Mouse (Mus musculus) cerebellum, adult 11 months (tissue): ENCODE measurements around the gene Kif2c.

ENCODE experiments used
- DNase-seq: peaks from one replicate; pipeline ENCODE4 v3.0.0; 2022

Kif2c gene

DNA sequence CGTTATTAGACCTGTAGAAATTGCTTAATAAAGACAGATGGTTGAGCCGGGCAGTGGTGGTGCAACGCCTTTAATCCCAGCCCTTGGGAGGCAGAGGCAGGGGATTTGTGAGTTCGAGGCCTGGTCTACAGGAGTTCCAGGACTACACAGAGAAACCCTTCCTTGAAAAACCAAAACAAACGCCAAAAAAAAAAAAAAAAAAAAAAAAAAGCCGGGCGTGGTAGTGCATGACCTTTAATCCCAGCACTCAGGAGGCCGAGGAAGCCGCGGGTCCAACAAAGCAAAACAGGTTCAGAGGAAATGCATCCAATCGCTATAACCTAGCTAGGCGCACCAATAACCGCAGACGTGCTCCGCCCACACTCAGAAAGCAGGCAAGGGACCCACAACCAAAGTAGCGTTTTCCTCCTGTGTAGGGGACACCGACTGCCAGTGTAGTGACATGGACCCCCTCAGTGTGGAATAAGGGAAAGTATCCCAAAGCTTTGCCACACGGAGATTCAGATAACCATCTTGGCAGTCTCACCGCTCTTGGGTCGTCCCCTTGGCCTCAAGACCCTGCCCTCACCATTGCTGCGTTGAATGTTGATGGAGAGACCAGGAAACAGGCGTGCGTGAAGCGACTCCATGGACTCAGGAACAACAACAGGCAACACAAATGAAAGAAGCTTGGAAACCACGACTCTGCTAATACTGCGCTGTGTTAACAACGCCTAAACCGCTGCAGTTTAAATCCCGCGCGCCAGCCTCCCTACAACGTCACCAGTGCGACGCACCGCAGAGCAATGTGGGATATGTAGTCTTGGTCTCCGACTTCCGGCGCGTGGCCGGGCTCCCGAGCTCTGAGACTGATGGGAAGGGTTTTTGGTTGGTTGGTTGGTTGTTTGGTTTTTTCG, at the start of gene Kif2c:
TSS of gene Kif2c (minus strand) at position 777 of the 896 bp plus-strand sequence.
- DNase-seq = peak; percentile 85

DNA sequence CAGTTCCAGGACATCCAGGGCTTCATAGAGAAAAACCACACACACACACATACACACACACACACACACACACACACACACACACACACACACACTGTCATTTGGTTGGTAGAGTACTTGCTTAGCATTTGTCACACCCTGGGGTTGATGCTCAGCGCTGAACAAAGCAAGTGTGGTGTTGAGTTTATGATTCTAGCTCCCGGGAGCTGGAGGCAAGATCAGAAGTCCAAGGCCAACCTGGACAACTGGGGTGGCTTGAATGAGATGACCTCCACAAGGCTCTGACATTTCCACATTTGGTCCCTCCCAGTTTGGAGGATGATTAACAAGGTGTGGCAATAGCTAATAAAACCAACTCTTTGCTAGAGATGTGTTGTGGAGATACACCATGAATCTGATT, 48.8 kb upstream of the Kif2c start:
- no peak for DNase-seq

DNA sequence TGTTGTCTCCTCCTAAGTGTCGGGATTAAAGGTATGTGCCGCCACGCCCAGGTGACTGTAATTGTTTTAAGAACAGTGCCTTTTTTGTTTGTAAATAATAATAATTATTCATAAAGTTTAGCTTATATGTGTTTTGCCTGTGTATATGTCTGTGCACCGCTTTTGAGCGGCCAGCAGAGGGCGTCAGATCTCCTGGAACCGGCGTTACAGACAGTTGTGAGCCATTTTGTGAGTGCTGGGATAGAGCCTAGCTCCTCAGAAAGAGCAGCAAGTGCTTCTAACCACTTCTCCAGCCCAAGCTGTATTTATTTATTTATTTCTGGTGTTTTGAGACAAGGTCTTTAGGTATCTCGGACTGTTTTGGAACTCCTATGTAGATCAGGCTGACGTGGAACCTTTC, 47.9 kb upstream of the Kif2c start:
- DNase-seq = no peak

DNA sequence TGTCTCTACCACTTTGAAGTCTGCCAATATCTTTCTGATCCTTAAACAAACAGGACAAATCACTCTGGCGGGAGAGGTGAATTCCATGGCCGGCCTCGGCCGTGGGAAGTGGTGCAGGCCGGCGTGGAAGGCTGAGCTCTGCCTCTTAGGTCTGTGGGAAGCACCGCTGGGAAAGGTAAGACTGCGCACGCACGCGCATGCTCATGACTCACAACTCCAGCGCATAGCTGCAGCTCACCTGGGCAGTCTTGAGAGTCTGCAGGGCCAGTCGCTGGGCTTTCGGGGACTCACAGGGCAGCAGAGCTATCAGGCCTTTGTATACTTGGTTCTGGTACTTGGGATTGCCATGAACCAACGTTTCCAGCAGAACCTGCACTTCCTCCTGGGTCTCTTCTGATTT, 47.2 kb upstream of the Kif2c start:
- DNase-seq = no peak

DNA sequence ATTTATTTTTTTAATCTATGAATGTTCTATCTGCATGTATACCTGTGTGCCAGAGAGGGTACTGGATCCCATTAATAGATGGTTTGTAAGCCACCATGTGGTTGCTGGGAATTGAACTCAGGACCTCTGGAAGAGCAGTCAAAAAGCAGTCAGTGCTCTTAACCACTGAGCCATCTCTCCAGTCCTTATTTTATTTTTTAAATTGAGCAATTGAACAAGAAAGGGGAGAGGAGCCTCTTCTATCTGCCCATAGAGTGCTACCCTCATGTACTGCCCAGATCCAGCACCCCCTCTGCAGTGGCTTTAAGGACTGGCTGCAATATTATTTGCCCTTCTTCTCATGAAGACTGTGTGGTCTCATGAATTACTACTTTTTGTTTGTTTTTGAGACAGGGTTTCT, 42.8 kb upstream of the Kif2c start:
- no peak for DNase-seq

DNA sequence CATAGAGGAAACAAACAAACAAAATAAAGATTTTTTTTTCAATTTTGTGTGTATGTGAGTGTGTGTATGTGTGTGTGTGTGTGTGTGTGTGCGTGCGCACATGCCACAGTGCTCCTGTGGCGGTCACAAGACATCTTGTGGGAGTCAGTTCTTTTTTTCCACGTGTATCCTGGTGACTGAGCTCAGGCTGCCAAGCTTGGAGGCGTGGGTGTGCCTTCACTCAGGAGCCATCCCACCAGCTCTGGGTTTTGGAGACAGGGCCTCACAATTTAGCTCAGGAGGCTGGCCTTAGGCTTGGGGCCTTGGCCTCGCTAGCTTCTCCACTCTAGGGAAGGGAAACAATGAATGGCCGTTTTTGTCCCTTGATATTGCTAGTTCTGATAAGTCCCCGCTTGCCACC, 41.7 kb upstream of the Kif2c start:
- no peak for DNase-seq

DNA sequence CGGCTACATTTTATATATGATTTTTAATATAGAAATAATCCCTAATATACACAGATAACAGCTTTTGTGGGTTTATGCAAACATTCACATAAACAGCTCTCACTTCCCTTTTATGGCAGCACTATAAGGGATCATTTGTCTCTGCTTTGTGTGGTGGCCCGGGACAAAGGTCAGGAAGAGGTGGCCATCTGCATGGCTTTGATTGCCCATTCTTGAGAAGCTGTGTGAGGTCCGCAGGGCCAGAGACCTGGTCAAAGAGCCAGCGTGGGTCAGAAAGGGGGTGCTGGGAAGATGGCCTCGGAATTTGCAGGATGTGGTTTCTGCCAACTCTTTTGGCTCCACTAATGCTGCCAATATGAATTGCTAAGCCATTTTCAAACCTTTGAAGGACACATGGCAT, 40.6 kb upstream of the Kif2c start:
- DNase-seq = no peak

DNA sequence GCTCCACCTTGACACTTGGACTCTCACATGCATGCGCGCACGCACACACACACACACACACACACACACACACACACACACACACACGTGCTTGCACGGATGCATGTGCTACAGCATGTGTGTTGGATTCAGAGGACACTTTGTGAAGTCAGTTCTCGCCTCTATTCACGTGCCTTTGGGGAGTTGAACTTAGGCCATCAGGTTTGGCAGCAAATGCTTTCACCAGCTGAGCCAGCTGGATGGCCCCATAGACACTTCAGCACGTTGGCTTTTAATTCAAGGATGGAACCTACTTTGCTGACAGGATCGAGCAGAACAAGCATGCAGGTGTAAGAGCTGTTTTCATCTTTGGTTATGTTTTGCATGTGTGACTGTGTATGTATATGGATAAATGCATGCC, 39.4 kb upstream of the Kif2c start:
- DNase-seq = no peak

DNA sequence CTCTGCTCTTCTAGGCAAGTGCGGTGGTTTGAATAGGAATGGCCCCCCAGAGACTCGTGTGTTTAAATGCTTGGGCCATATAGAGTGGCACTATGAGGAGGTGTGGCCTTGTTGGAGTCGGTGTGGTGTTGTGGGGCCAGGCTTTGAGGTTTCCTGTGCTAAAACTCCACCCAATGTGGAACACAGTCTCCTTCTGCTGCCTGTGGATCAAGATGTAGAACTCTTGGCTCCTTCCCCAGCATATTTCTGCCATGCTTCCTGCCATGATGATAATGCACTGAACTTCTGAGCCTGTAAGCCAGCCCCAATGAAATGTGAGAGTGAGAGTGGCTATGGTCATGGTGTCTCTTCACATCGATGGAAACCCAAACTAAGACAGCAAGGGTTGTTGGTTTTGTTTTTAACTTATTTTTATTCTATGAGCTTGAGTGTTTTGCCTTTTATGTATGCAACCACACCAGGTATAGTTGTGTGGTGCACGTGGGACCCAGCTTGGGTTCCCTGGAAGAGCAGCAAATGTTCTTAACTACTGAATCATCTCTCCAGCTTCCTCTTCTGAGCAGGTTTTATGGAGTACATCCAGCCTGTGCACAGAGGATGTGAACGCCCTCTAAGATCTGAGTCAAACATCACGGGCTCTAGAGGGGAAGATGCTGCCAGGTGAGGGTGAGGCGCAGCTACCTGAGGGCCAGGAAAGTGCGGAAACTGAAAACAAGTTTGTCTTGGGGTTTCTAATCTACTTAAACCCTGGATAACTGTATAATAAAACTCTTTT, 38.5 kb upstream of the Kif2c start:
- no peak for DNase-seq

DNA sequence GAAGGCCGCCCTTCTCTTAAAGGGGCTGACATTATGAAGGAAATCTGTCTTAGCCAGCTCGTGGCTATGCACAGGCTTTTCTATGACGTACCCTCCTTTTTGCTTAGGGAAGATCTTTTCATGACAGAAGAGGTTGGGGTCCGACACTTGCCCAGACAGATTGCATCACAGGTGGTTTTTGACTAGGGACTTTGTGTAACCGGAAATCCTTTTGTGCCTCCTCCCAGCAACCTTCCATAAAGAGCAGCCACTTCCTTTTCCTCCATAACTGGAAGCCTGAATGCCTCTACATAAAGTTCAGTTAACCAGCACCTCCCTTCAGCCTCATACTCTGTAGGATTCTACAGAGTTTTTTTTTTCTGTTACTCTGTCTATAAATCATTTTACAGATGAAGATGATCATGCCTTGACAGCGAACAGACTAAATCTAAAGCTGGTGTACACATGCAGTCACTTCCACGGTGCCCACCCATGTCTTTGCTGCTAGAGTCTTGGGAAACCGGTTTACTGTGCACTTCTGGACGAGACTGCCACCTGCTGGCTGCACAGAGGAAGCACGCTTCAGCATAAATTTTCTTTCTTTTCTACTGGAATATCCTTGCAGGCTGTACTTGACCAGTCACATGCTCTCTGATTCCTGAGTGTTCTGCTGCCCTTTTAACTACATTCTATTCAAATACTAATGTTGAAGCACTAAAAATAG, 36.2 kb upstream of the Kif2c start:
- peak; percentile 14 for DNase-seq

DNA sequence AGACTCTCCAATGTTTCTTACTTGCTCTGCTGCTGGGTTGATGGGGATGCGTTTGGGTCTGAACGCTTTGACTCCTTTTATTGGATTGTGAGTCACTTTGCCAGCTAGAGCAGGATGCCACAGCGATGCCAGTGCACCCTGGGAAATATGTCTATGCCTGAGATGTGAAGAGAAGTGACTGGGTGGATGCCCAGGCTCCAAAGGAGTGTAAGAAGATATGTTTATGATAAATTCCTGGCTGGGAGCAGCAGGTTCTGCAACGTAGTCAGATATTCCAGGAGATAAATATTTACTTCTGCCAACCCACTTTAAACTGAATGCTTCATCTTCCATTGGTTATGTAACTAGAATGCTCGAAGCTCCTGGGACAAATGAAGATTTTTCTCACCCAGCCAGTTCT, 34.6 kb upstream of the Kif2c start:
- no peak for DNase-seq

DNA sequence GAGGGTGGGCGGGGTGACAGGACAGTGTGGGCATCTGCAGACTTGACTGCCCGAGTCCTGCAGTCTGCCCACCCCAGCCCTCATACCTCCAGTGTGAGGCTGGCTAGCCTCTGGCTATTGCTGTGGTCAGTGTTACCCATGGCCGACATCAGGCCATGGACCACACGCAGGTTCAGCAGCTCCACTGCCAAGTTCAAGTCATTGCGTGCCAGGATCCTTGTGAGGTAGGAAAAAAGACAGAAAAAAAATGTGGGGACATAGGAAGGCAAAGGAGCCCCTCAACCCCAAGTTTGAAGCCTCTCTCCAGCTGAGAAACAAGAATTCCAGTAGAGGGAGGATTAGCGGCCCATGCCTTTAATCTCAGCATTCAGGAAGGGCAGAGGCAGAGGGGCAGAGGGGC, 31.8 kb upstream of the Kif2c start:
- no peak for DNase-seq

DNA sequence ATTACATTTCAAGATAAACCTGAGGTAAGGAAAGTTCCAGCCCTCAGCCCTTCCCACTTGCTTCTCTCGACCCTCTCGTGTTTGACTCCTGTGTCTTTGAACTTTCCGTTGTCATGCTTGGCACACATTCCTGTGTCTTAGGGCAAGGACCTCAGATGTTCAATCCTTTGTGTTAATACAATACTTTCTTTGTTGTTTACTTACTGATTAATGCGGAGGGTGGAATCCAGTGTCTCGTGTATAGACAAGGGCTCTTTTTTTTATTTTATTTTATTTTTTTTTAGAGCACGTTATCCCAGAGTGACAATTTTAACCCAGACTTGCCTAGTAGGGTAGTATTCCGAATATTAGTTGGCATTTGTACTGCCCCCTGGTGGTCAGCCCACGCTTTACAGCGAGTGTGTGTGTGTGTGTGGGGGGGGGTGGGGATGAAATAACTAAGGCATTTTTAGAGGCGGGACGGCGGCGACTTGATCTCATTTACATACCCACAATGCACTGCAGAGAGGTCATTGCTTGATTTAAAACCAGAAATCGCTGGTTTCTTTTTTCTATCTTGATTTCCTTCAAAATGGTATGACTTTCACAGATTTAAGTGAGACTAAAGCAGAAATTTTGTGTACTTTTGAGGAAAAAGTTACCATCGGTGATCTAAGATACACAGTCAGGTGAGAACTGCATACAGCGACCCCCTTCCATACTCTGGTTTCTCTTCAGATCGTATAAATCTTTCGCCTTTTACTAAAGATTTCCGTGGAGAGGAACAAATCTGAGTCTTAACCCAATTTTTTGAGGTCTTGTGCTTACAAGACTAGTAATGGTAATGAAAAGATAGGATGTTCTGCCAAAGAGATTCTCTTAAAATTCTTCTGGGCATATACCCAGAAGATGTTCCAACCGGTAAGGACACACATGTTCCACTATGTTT, 28.0 kb upstream of the Kif2c start:
- peak; percentile 42 for DNase-seq

DNA sequence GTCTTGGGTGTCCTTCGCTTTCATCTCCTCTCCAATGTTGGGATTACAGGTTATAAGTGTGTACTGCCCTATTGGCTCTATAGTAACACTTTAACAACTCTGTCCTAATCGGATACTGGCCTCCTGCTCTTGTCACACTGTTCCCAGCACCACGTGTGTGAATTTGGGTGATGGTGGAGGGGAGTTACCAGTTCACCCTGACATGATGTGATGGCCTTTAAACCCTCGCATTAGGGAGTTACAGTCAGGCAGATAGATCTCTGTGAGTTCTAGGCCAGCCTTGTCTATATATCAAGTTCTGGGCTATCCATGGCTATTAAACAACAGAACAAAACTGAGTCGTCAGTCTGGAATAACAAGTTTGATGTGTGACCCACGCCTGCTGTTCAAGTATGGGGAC, 27.2 kb upstream of the Kif2c start:
- DNase-seq = no peak

DNA sequence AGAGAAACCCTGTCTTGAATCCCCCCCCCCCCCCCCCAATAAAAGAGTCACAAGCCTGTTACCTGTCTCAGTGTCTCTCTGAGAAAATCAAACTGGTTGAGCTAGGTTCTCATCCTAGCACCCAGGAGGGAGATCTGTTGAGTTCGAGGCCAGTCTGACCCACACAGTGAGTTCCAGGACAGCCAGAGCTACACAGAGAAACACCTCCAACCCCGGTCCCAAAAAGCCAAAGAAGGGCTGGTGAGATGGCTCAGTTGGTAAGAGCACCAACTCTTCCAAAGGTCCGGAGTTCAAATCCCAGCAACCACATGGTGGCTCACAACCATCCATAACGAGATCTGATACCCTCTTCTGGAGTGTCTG, 20.5 kb upstream of the Kif2c start:
- no peak for DNase-seq

DNA sequence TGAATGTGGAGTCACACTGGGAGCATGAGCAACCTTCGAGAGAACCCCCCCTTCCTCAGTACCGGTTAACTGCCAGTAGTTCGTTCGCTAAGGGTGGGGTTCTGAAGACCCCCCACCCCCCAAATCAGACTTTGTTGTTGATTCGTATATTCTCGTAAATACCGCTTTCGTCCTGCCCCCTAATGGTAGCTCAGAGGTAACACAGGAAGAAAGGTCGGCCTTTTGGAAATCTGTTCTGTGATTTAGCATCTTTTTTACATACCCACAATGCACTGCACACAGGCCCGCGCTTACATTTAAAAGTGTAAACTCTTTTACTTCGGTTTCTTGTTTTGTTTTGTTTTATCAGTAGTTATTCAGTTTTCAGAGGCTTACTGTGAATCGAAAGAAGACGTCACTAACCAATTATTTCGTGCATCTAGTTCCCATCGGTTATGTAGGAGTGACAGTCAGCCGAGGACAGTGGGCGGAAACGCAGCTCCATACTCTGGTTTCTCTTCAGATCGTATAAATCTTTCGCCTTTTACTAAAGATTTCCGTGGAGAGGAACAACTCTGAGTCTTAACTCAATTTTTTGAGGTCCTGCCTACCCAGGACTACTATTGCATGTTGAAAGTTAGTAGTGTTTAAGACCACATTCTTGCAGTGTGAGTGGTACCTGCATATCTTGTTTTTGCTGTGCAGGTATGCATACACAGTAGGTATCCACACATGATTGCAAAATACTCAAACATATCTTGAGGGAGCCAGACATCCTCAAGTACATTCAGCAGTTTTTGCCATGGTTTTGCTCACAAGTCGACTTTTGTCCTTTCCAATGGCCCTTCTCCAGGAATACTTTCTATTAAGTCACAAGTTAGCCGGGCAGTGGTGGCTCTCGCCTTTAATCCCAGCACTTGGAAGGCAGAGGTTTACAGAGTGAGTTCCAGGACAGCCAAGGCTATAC, 19.9 kb upstream of the Kif2c start:
- DNase-seq = no peak

DNA sequence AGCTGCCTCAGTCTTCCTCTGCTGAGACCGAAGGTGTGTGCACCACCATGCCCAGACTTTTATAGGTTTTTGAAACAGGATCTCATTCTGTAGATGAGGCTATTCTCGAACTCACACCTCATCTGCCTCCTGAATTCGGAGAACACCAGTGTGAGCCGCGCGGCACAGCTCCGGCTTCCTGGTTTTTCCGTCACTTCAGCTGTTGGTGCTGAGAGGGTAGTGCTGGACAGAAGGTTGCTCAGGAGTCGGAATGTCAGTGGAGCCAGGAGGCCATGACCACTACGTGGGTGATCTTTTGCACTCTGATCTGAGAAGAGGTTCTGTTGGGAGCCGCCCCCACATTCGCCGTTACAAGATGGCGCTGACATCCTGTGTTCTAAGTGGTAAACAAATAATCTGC, 9.4 kb upstream of the Kif2c start:
- DNase-seq = no peak

DNA sequence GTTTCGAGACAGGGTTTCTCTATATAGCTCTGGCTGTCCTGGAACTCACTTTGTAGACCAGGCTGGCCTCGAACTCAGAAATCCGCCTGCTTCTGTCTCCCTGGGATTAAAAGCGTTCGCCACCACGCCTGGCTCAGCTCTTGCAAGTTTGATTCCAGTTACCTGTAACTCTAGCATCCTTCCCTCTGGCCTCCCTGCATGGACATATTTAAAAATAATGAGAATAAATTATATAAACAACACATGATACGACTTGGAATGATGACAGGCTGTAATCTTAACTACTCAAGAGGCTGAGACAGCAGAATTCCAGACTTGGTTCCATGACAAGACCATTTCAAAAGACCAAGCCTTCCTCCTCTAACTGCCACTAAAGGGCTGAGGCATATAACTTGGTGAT, 8.2 kb upstream of the Kif2c start:
- no peak for DNase-seq

DNA sequence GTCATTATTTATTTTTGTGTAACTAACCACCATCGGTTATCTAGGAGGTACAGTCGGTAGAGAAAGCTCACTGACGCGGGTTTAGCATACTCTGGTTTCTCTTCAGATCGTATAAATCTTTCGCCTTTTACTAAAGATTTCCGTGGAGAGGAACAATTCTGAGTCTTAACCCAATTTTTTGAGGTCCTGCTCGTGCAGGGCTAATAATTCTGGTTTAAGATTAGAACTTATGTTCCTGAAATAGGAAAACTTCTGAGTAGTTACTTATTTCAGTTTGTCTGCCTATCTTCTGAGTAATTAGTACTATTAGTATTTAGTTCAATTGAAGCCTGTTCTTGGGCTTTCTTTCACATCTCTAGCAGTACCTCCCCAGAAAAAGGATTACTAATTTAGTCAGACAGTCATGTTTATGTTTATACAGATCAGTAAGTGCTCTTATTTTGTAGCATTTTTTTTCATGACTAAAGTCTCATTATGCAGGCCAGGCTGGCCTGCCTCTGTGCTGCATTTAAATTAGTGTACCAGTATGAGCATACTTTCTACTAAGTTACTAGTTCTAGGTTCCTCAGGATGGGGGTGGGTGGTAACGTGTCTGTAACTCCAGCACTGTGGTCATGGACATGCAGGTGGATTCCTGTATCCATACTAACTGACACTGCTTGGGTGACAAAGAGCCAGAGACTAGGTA, 7.6 kb upstream of the Kif2c start:
- peak; percentile 17 for DNase-seq

DNA sequence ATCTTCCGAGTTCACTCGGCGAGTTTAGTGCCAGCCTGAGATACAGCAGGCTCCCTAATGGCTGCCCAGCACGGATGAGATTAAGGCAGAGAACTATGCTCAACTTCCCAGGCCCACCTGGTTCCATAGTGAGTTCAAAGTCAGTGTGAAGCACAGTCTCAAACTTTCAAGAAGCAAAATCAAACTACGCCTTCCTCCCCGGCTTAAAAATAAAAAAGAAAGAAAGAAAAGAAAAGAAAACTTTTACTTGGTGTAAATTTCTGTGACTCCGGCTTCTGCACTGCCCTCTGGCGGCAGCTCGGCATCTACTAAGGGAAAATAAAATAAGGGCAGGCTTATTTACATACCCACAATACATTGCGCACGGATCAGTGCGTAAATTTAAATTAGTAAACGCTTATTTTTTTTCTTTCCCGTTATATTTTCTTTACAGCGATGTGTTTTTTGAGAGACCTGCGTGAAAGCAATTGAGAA, 7.0 kb upstream of the Kif2c start:
- peak; percentile 72 for DNase-seq

DNA sequence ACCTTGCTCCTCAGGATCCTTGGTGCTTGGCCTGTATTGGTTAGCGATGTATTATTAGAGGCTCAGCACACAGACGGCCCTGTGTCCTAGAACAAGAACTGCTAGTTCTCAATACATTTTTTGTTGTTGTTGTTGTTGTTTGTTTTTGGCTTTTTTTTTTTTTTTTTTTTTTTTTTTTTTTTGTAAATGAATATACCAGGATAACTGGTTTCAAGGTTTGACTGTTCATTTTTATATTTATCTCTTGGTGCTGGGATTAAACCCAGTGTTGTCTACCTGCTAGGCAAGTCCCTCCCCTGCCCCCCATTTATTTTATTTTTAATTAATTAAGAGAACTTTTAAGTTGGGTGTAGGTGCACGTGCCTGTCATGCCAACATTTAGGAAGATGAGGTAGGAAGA, 6.5 kb upstream of the Kif2c start:
- no peak for DNase-seq
